Mouse (Mus musculus) E14TG2a.4 (cell line): Measurements from ENCODE around the gene Tmbim1.

ENCODE experiments used
- CTCF ChIP-seq: conservative IDR thresholded peaks from 2 replicates; pipeline ENCODE4 v1.5.1; 2014; ENCODE audit warnings: low read length
- NANOG ChIP-seq: IDR thresholded peaks from 2 replicates; pipeline ENCODE4 v1.6.1; 2014; ENCODE audit warnings: borderline replicate concordance, low read length, mixed read lengths
- POU5F1 ChIP-seq: IDR thresholded peaks from 2 replicates; pipeline ENCODE4 v1.6.1; 2014; ENCODE audit warnings: low read length, borderline replicate concordance

DNA sequence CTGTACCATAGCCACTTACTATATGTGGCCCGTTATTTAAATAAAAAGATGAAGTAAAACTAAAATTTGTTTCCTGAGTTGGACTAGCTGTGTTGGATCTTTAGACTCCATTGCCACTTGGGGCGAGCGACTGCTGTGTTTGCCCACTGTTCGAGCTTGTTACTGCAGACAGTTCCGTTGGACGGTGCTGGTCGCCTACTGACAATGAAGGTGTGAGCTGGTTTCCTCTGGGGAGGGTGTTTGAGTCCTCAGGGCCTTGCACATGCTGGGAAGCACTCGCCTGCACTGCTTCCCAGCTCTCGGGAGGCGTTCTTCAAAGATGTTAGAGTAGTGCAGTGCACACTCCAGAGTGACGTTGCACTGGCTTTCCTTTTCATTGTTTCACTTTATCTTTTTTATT, 65.8 kb downstream of the Tmbim1 start:
- TF ChIP-seq NANOG (no peak), CTCF (no peak), POU5F1 (no peak)
